Mouse (Mus musculus): ENCODE data around the gene Pigg. TPM values are rescaled to one million over a fixed set of nuclear protein-coding genes. Genes with fewer than 3 reads are reported as not detected.

The Pigg gene
- polyA plus RNA-seq, 1 experiment from 2014 or later = 7.0 TPM

DNA sequence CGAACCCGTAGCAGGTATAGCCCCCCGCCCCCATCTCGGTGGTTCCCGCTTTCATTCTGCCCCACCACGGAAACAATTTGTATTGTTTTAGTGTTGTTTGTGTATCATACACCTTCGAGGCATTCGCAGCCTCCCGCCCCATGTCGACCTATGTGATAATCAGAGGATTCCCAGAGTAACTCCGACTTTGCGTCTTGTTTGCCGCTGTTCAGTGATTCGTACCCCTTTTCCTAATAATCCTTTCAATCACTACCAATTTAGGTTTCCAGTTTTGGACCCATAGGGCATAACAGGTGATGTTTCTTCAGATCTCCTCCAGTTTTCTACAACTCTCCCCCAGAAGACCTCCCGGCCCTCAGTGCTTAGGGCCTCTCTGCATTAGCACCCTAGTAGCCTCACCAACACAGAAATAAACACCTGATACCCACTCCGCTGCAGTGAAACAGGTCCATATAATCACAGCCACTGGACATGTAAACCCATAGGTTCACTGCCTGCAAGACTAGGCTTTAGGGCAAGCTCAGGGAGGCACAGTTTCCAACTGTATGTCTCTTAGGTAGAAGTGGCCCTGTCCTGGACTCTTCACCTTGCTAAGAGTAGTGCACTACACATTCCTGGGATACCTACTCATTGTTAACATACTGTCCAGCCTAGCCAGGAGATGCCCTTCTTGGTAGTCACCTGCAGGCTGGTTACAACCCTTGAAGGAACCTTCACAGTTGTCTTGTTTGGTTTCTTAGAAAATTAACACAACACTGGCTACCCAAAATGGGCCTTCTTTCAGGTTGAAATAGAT, 854 bp downstream of the Pigg start:
- no peaks in the 10 kb centered on the region for H3K36me3 ChIP-seq
- WGBS = 7% methylated on average over 16 of the region's 16 CpGs
- peak overlapping the region; percentile 72 for H3K4me3 ChIP-seq
- H3K9ac ChIP-seq = peak overlapping the region; percentile 65
- H3K4me1 ChIP-seq = peaks cover 6% of the 10 kb centered on the region
- no peaks in the 10 kb centered on the region for H3K27me3 ChIP-seq
- ATAC-seq (ENCODE audit: insufficient number of reproducible peaks, low FRiP score, low TSS enrichment, low read depth) = no peak
- no peaks in the 10 kb centered on the region for H3K9me3 ChIP-seq
- H3K27ac ChIP-seq = 0 out of 2 replicates have a peak overlapping the region, but pooled peaks have one; percentile 17
- H3K4me2 ChIP-seq = peak overlapping the region; percentile 60

DNA sequence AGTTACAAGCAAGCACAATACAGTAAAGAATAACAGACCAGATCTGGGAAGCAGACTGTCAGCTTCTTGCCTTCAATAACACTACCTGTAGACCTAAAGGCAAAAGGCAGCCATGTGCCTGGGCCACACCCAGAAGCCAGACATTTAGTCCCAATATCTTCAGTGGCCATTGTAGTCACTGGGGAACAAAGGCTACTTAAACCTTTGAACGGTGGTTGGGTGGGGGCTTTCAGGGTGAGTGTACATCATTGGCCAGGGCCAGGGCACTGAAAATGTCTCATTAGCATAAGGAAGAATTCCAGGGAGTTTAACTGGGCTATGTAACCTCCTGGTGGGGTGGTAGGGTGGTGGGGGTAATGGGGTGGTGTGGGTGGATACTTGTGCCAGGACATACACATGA, 18.6 kb downstream of the Pigg start:
- H3K9me3 ChIP-seq = no peaks in the 10 kb centered on the region
- no peak overlapping the region for H3K27ac ChIP-seq
- H3K36me3 ChIP-seq = peaks cover 44% of the 10 kb centered on the region
- H3K4me3 ChIP-seq = no peak overlapping the region
- no peaks in the 10 kb centered on the region for H3K27me3 ChIP-seq
- no peak overlapping the region for H3K9ac ChIP-seq
- no peaks in the 10 kb centered on the region for H3K4me1 ChIP-seq
- WGBS = 88% methylated on average over 1 of the region's 1 CpGs
- no peak overlapping the region for H3K4me2 ChIP-seq
- ATAC-seq (ENCODE audit: insufficient number of reproducible peaks, low FRiP score, low TSS enrichment, low read depth) = no peak

DNA sequence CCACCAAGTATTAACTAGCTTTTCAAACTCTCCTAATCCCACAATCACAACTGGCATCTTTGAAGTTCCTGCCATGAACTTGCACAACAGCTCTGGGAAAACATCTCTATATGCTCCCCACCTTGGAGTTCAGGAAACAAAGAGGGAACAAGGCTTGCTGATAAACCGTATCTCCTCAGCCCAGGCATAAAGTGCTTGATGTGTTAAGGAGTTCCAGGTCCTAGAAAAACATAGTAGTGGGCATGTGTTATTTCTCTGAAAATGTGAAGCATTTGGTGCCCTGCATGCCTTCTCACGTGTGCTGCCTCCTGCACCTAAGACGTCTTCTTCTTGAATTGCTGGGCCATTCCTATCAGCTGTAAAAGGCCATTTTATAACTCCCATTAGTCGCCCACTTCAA, 25.0 kb downstream of the Pigg start:
- WGBS = 41% methylated on average over 4 of the region's 4 CpGs
- H3K4me2 ChIP-seq = no peak overlapping the region
- H3K4me1 ChIP-seq = no peaks in the 10 kb centered on the region
- ATAC-seq (ENCODE audit: insufficient number of reproducible peaks, low FRiP score, low TSS enrichment, low read depth) = no peak
- no peak overlapping the region for H3K4me3 ChIP-seq
- no peaks in the 10 kb centered on the region for H3K27me3 ChIP-seq
- H3K36me3 ChIP-seq = peaks cover 39% of the 10 kb centered on the region
- no peak overlapping the region for H3K9ac ChIP-seq
- H3K27ac ChIP-seq = no peak overlapping the region
- H3K9me3 ChIP-seq = no peaks in the 10 kb centered on the region

DNA sequence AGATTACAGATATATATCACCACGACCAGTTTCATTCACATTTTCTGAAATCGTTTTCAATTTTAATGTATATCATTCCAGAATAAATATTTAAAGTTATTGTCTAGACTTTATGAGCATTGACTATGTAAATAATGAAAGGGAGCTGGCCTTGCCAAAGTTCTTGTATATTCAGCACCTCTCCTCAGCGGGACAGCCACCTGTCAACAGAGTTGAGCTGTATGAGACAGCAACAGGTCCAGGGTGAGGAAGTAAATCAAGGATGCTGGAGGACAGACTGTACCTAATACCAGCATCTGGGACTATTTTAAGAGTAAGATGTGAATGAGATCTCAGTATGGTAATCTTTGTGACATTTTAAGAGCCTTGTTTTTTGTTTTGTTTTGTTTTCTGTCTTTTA, 25.6 kb downstream of the Pigg start:
- Histone ChIP-seq H3K9ac (no peak overlapping the region), H3K9me3 (no peaks in the 10 kb centered on the region), H3K27ac (no peak overlapping the region), H3K4me2 (no peak overlapping the region), H3K4me1 (no peaks in the 10 kb centered on the region), H3K36me3 (peaks cover 34% of the 10 kb centered on the region), H3K27me3 (no peaks in the 10 kb centered on the region), H3K4me3 (no peak overlapping the region)
- WGBS = 81% methylated on average over 3 of the region's 3 CpGs
- no peak for ATAC-seq (ENCODE audit: insufficient number of reproducible peaks, low FRiP score, low TSS enrichment, low read depth)

DNA sequence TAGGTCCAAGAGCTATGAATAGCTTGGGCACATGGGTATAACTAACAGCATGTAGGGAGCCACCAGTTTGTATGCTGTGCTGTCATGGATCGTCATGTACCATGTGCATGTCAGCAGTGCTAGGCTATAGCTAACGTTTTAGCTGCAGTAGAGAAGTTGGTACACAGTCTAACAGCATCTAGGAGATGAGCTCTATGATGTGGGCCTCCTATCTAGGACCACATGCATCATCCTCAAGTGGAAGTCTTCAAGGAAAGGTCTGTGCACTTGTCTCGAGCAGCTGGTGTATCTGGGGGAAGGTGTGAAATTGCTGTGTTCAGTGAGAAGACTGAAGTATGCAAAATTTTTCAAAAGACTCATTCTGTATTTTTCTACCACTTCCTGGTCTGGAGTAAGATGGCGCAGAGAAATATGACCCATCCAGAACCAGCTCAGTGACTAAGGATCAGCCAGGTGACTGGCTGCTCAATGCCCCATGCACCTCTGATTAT, 31.3 kb downstream of the Pigg start:
- no peak overlapping the region for H3K4me3 ChIP-seq
- no peak overlapping the region for H3K9ac ChIP-seq
- H3K36me3 ChIP-seq = peaks cover 25% of the 10 kb centered on the region
- no peaks in the 10 kb centered on the region for H3K4me1 ChIP-seq
- no peak overlapping the region for H3K4me2 ChIP-seq
- H3K27ac ChIP-seq = no peak overlapping the region
- no peaks in the 10 kb centered on the region for H3K27me3 ChIP-seq
- 90% methylated on average over 4 of the region's 4 CpGs for WGBS
- H3K9me3 ChIP-seq = no peaks in the 10 kb centered on the region
- no peak for ATAC-seq (ENCODE audit: insufficient number of reproducible peaks, low FRiP score, low TSS enrichment, low read depth)

DNA sequence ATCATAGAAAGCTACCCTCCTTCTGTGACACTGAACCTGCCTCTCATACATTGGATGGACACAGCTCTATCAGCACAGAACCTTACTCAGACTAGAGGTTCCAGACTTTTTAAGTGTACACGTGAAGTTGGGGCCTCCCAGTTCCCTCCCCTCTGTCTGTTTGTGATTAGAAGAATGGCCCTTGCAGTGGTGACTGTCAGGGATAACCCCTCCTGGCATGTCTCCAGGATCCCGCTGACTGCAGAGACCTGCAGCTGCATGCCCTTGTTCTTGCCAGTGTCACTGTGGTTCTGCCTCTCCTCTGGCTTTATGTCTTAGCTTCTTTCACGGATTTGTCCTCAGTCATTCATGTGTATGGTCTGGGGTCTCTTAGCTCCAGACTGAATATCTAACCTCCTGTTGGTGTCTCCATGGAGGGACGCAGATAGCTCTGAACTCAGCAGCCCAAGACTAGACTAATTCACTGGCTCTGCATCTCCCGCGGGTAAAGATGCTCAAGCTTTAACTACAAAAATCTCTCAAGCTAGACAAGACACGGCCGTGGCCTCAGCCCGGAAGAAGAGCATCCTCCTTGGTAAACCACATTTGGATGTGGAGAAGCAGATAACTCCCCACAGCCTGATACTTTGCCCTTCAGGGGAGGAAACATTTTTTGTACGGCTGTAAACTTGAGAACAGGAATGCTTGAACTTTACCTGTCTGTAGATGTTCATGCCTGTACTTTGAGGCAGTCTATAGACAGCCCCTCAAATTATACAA, 33.1 kb downstream of the Pigg start:
- no peak overlapping the region for H3K27ac ChIP-seq
- peaks cover 27% of the 10 kb centered on the region for H3K36me3 ChIP-seq
- H3K4me2 ChIP-seq = no peak overlapping the region
- ATAC-seq (ENCODE audit: insufficient number of reproducible peaks, low FRiP score, low TSS enrichment, low read depth) = no peak
- no peaks in the 10 kb centered on the region for H3K27me3 ChIP-seq
- no peaks in the 10 kb centered on the region for H3K9me3 ChIP-seq
- H3K4me3 ChIP-seq = no peak overlapping the region
- 83% methylated on average over 10 of the region's 10 CpGs for WGBS
- H3K4me1 ChIP-seq = no peaks in the 10 kb centered on the region
- H3K9ac ChIP-seq = no peak overlapping the region

DNA sequence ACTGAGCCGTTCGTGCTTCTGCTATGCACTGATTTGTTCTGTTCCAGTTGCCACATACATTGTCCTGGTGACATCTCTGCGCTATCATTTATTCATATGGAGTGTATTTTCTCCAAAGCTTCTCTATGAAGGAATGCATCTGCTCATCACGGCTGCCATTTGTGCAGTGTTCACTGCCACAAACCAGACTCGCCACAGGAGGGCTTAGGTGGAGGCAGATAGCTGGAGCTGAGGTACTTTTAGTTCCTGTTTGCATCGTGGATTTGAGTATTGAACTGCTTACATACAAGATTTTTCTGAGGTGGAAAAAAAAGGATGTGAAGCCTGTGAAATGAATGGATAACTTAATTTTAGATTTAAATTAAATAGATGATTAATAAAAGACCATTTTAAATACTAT, 35.4 kb downstream of the Pigg start:
- Histone ChIP-seq H3K36me3 (peaks cover 31% of the 10 kb centered on the region), H3K27ac (no peak overlapping the region), H3K9ac (no peak overlapping the region), H3K27me3 (no peaks in the 10 kb centered on the region), H3K4me3 (no peak overlapping the region), H3K9me3 (no peaks in the 10 kb centered on the region), H3K4me2 (no peak overlapping the region), H3K4me1 (no peaks in the 10 kb centered on the region)
- no peak for ATAC-seq (ENCODE audit: insufficient number of reproducible peaks, low FRiP score, low TSS enrichment, low read depth)
- 62% methylated on average over 6 of the region's 6 CpGs for WGBS

DNA sequence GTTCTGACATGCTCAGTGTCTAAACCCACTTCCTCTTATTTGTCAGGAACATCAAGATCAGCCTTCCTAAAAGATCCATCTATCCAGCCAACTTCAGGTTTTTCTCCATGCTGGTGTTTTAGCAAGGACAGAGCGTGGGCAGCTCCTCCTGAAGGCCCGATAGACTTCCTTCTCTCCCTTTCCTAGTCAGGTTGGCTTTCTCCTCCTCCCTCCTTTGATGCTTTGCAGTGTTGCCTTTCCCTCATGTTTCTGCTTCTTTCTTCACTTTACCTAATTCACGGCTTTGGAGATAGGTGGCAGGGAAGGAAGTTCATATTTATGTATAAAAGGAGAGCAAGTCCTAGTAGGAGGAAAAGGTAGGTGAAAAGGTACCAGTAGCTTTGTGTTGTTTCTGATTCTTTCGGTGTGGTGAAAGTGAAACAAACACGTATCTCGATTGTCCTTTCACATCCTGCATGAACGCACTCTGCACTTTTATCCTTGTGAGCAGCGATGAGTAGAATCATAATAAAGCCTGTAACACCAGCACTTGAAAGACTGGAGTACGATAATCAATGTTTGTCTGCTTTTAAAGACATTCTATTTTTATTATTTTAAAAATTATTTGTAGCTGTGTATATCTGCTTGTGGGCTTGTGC, 37.2 kb downstream of the Pigg start:
- H3K36me3 ChIP-seq = peaks cover 26% of the 10 kb centered on the region
- WGBS = 91% methylated on average over 9 of the region's 9 CpGs
- H3K4me3 ChIP-seq = no peak overlapping the region
- no peaks in the 10 kb centered on the region for H3K9me3 ChIP-seq
- H3K4me2 ChIP-seq = no peak overlapping the region
- no peaks in the 10 kb centered on the region for H3K4me1 ChIP-seq
- no peak overlapping the region for H3K27ac ChIP-seq
- H3K27me3 ChIP-seq = no peaks in the 10 kb centered on the region
- no peak overlapping the region for H3K9ac ChIP-seq
- no peak for ATAC-seq (ENCODE audit: insufficient number of reproducible peaks, low FRiP score, low TSS enrichment, low read depth)

DNA sequence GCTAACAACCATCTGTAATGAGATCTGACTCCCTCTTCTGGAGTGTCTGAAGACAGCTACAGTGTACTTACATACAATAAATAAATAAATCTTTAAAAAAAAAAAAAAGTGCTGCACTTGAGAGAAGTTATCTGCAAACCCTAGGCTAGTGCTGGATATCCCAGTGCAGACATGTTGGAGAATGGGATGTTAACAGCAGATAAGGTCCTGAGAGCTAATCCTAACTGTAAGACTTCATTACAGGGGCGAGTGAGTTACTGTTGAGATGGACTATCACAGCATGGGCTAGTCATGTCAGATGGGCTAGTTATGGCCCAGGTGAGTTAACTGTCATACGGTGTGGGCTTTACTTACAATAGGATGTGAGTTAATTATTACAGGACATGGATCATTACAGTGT, 41.6 kb downstream of the Pigg start:
- Histone ChIP-seq H3K4me1 (no peaks in the 10 kb centered on the region), H3K27ac (no peak overlapping the region), H3K36me3 (peaks cover 14% of the 10 kb centered on the region), H3K4me3 (no peak overlapping the region), H3K9me3 (no peaks in the 10 kb centered on the region), H3K9ac (no peak overlapping the region), H3K27me3 (no peaks in the 10 kb centered on the region), H3K4me2 (no peak overlapping the region)
- WGBS = 85% methylated on average over 2 of the region's 2 CpGs
- no peak for ATAC-seq (ENCODE audit: insufficient number of reproducible peaks, low FRiP score, low TSS enrichment, low read depth)

DNA sequence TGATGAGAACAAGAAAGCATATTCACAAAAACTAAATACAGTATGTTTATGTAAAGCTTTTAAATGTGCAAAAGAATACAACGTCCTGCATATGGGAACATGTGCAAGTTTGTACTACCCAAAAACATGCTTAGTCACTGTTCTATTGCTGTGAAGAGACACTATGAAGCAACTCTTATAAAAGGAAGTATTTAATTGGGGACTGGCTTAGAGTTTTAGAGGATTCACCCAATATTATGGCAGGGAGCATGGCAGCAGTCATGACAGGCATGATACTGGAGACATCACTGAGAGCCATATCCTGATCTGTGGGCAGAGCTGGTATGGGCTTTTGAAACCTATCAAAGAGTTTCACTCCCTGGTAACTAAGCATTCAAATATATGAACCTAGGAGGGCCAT, 45.5 kb downstream of the Pigg start:
- WGBS = 86% methylated on average over 1 of the region's 1 CpGs
- Histone ChIP-seq H3K27me3 (peaks cover 13% of the 10 kb centered on the region), H3K4me1 (no peaks in the 10 kb centered on the region)

DNA sequence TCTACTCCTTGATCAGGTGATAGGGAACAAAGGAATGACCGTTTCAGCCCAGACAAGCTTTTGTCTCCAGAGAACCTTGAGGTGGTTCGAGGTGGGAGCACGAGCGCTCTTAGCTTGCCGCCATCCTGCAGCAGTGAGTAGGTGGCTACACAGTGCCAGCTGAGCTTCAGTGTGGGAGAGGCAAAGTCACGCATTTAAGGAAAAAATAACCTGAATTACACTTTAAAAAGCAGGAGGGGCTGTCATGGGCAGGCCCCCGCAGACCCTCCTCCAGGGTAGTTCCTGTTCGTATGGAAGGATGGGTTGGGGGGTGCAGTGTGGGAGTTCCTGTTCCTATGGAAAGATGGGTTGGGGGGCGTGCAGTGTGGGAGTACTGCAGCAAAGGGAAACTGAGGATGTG, 47.1 kb downstream of the Pigg start:
- H3K4me1 ChIP-seq = no peaks in the 10 kb centered on the region
- no peaks in the 10 kb centered on the region for H3K36me3 ChIP-seq
- no peak overlapping the region for H3K27ac ChIP-seq
- no peaks in the 10 kb centered on the region for H3K9me3 ChIP-seq
- H3K27me3 ChIP-seq = peaks cover 29% of the 10 kb centered on the region
- H3K9ac ChIP-seq = no peak overlapping the region
- WGBS = 81% methylated on average over 9 of the region's 9 CpGs
- ATAC-seq (ENCODE audit: insufficient number of reproducible peaks, low FRiP score, low TSS enrichment, low read depth) = no peak
- no peak overlapping the region for H3K4me2 ChIP-seq
- H3K4me3 ChIP-seq = no peak overlapping the region

More for the DNA sequence above, 45.5 kb downstream of the Pigg start:
- H3K4me2 ChIP-seq = no peak overlapping the region
- no peak for ATAC-seq (ENCODE audit: insufficient number of reproducible peaks, low FRiP score, low TSS enrichment, low read depth)
- no peak overlapping the region for H3K9ac ChIP-seq
- H3K36me3 ChIP-seq = no peaks in the 10 kb centered on the region
- H3K4me3 ChIP-seq = no peak overlapping the region
- H3K9me3 ChIP-seq = no peaks in the 10 kb centered on the region
- no peak overlapping the region for H3K27ac ChIP-seq

DNA sequence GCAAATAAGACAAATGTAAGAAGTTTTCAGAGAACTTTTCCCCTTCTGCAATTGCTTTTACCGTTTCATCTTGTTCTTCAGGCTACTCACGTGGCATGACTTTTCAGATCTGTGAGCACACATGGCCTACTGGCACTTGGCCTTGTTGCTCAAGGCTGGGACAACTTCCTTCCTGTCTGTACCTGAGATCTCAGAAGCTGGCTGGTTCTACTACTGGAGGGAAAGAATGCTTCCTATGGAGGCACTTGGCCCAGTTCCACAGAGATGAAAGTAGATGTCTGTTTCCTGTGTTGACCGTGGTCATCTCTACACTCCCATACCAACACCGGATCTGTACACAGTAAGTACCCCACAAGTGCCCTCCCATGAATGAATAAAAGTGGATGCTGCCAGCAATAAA, 47.8 kb downstream of the Pigg start:
- no peak overlapping the region for H3K4me3 ChIP-seq
- peaks cover 37% of the 10 kb centered on the region for H3K27me3 ChIP-seq
- ATAC-seq (ENCODE audit: insufficient number of reproducible peaks, low FRiP score, low TSS enrichment, low read depth) = no peak
- WGBS = 87% methylated on average over 4 of the region's 4 CpGs
- no peak overlapping the region for H3K9ac ChIP-seq
- H3K36me3 ChIP-seq = no peaks in the 10 kb centered on the region
- H3K4me1 ChIP-seq = no peaks in the 10 kb centered on the region
- no peak overlapping the region for H3K27ac ChIP-seq
- no peaks in the 10 kb centered on the region for H3K9me3 ChIP-seq
- no peak overlapping the region for H3K4me2 ChIP-seq

Measured in limb, embryonic 15.5 days (tissue).